Comparison of ENCODE assay signal across 16 mouse cellular contexts in genomic region chr19:23971391-23971790, GRCm38 (mm10). TPM values are rescaled to one million over a fixed set of nuclear protein-coding genes. Genes with fewer than 3 reads are reported as not detected.
DNase-seq lines count a peak whose midpoint lies in the region; ATAC-seq and TF ChIP-seq lines count a peak whose summit lies in the region.
"Had no signal": no experiment of that assay in that cellular context is flagged by ENCODE, and none has a peak within 500 bp of the region (broad histone marks: within the 10 kb centered on the region; RNA-seq: fewer than 3 reads in every experiment).

No protein-coding gene starts in this region.

- H3K27ac ChIP-seq in kidney, postnatal 0 days: no peak overlapping the region
- H3K27ac ChIP-seq in kidney, embryonic 15.5 days: no peak overlapping the region
- H3K27ac ChIP-seq in heart, embryonic 14.5 days (replicated peaks in 1 of 2; ENCODE audit: control insufficient read depth in 1 of 2, insufficient read depth in 1 of 2, low read depth in 2 of 2, low read length in 2 of 2): peak overlapping the region; percentile 66 to 98
- H3K27ac ChIP-seq in forebrain, embryonic 13.5 days: no peak overlapping the region
- H3K27ac ChIP-seq: hindbrain, embryonic 15.5 days; midbrain, embryonic 15.5 days; neural tube, embryonic 12.5 days had no signal

- H3K9ac ChIP-seq in kidney, postnatal 0 days (ENCODE audit: low read depth, low read length): no peak overlapping the region
- H3K9ac ChIP-seq in kidney, embryonic 15.5 days: no peak overlapping the region
- peak overlapping the region; percentile 57 for H3K9ac ChIP-seq in heart, embryonic 14.5 days (ENCODE audit: low read length)
- H3K9ac ChIP-seq in forebrain, embryonic 13.5 days: no peak overlapping the region
- H3K9ac ChIP-seq: hindbrain, embryonic 15.5 days; lung, embryonic 14.5 days; midbrain, embryonic 15.5 days; neural tube, embryonic 12.5 days had no signal

- H3K4me1 ChIP-seq in kidney, postnatal 0 days (replicated peaks; ENCODE audit: insufficient read depth, low read length): 0 out of 2 replicates have a peak, but pooled peaks cover 6% of the 10 kb centered on the region
- H3K4me1 ChIP-seq in kidney, embryonic 15.5 days: peaks cover 24% of the 10 kb centered on the region
- peaks cover 52 to 65% of the 10 kb centered on the region in 2 experiments for H3K4me1 ChIP-seq in heart, embryonic 14.5 days (ENCODE audit: control insufficient read depth in 2 of 2, insufficient read depth in 2 of 2, low read length in 2 of 2)
- peaks cover 12% of the 10 kb centered on the region for H3K4me1 ChIP-seq in forebrain, embryonic 13.5 days
- H3K4me1 ChIP-seq: neural tube, embryonic 12.5 days had no signal

- ATAC-seq in kidney, postnatal 0 days (replicated peaks; ENCODE audit: low FRiP score, low read depth): peak; percentile 42; the same call in 1 of the 2 replicates
- ATAC-seq in kidney, embryonic 15.5 days (replicated peaks; ENCODE audit: low FRiP score): no peak
- ATAC-seq in heart, embryonic 14.5 days (ENCODE audit: insufficient number of reproducible peaks, insufficient read depth, low FRiP score, low read depth): no peak
- no peak for ATAC-seq in forebrain, embryonic 13.5 days
- ATAC-seq: midbrain, embryonic 15.5 days had no signal

- WGBS in kidney, postnatal 0 days: 85% methylated on average over 7 of the region's 7 CpGs
- WGBS in kidney, embryonic 15.5 days: 92% methylated on average over 7 of the region's 7 CpGs
- 62% methylated on average over 7 of the region's 7 CpGs for WGBS in heart, embryonic 14.5 days
- WGBS in forebrain, embryonic 13.5 days: 93% methylated on average over 7 of the region's 7 CpGs

- no peak overlapping the region for H3K4me2 ChIP-seq in kidney, postnatal 0 days (ENCODE audit: low read length)
- no peak overlapping the region for H3K4me2 ChIP-seq in kidney, embryonic 15.5 days
- no peak overlapping the region for H3K4me2 ChIP-seq in heart, embryonic 14.5 days (ENCODE audit: low read length)
- H3K4me2 ChIP-seq in forebrain, embryonic 13.5 days: no peak overlapping the region
- H3K4me2 ChIP-seq: hindbrain, embryonic 15.5 days; lung, embryonic 14.5 days; midbrain, embryonic 15.5 days; neural tube, embryonic 12.5 days had no signal

- H3K27me3 ChIP-seq in kidney, postnatal 0 days (ENCODE audit: insufficient read depth, low read length): no peaks in the 10 kb centered on the region
- H3K27me3 ChIP-seq in kidney, embryonic 15.5 days: no peaks in the 10 kb centered on the region
- no peaks in the 10 kb centered on the region for H3K27me3 ChIP-seq in heart, embryonic 14.5 days (ENCODE audit: control insufficient read depth, insufficient read depth, low read length)
- H3K27me3 ChIP-seq in forebrain, embryonic 13.5 days: no peaks in the 10 kb centered on the region
- H3K27me3 ChIP-seq: hindbrain, embryonic 15.5 days; midbrain, embryonic 15.5 days; neural tube, embryonic 12.5 days had no signal

- peak; percentile 85 to 87 for DNase-seq in adrenal gland, adult (ENCODE audit: inconsistent age in 2 of 2, low spot score in 1 of 2)
- no peak for DNase-seq in adrenal gland, postnatal 4 days (ENCODE audit: low spot score in 2 of 2)
- no peak for DNase-seq in kidney, postnatal 0 days (ENCODE audit: low spot score)
- no peak for DNase-seq in spleen, adult 18-20 months
- no peak for DNase-seq in right cerebral cortex, postnatal 10 days (ENCODE audit: low spot score in 2 of 2)
- DNase-seq: cerebellum, postnatal 14 days; kidney, adult 18-20 months; kidney, postnatal 36 days; liver; lung, embryonic 14.5 days had no signal

- no peak overlapping the region for H3K4me3 ChIP-seq in kidney, postnatal 0 days (replicated peaks; ENCODE audit: low read depth, low read length)
- no peak overlapping the region for H3K4me3 ChIP-seq in kidney, embryonic 15.5 days (replicated peaks)
- no peak overlapping the region for H3K4me3 ChIP-seq in heart, embryonic 14.5 days (ENCODE audit: control insufficient read depth in 1 of 2, insufficient read depth in 1 of 2, low read depth in 1 of 2, low read length in 2 of 2)
- no peak overlapping the region for H3K4me3 ChIP-seq in forebrain, embryonic 13.5 days
- H3K4me3 ChIP-seq: hindbrain, embryonic 15.5 days; midbrain, embryonic 15.5 days; neural tube, embryonic 12.5 days had no signal

- no peak for TF ChIP-seq CTCF in kidney, postnatal 0 days (IDR thresholded peaks at IDR 0.05; ENCODE audit: low read depth)

- no peaks in the 10 kb centered on the region for H3K36me3 ChIP-seq in kidney, postnatal 0 days (ENCODE audit: insufficient read depth, low read length)
- H3K36me3 ChIP-seq in kidney, embryonic 15.5 days: no peaks in the 10 kb centered on the region; the same call in 1 of the 2 replicates
- H3K36me3 ChIP-seq in heart, embryonic 14.5 days (ENCODE audit: control insufficient read depth, insufficient read depth, low read length): peaks cover 28% of the 10 kb centered on the region
- H3K36me3 ChIP-seq in forebrain, embryonic 13.5 days (ENCODE audit: poor library complexity, severe bottlenecking): peaks cover 5% of the 10 kb centered on the region; the same call in 1 of the 2 replicates
- H3K36me3 ChIP-seq: midbrain, embryonic 15.5 days; neural tube, embryonic 12.5 days had no signal

- H3K9me3 ChIP-seq in kidney, postnatal 0 days (replicated peaks; ENCODE audit: low read length): no peaks in the 10 kb centered on the region
- H3K9me3 ChIP-seq in kidney, embryonic 15.5 days (replicated peaks): no peaks in the 10 kb centered on the region
- no peaks in the 10 kb centered on the region for H3K9me3 ChIP-seq in heart, embryonic 14.5 days (ENCODE audit: control insufficient read depth, low read length)
- H3K9me3 ChIP-seq in forebrain, embryonic 13.5 days (replicated peaks): no peaks in the 10 kb centered on the region
- H3K9me3 ChIP-seq: hindbrain, embryonic 15.5 days; midbrain, embryonic 15.5 days; neural tube, embryonic 12.5 days had no signal

RNA-seq across cellular contexts. Expression of gene Fam189a2, which starts 59.4 kb away (rescaled TPM):
- total RNA-seq in adrenal gland, postnatal 4 days (2021): 10 to 100 TPM; 12.0 to 12.9 TPM
- 1.1 and 1.6 TPM in 2 replicates for polyA plus RNA-seq in kidney, postnatal 0 days (2015; fragmentation: Nextera tagmentation; extraction: Ambion mirVana)
- 1.5 and 1.6 TPM in 2 replicates for polyA plus RNA-seq in kidney, embryonic 15.5 days (2015; fragmentation: Nextera tagmentation; extraction: Ambion mirVana)
- 12.6 and 17.8 TPM in 2 replicates for polyA plus RNA-seq in heart, embryonic 14.5 days (2014; fragmentation: Nextera tagmentation; extraction: Ambion mirVana)
- polyA plus RNA-seq in forebrain, embryonic 13.5 days (2015; fragmentation: Nextera tagmentation; extraction: Ambion mirVana): 0.35 and 0.47 TPM in 2 replicates

Comparison
In these comparisons a context has a peak if more than half of its experiments do, and no peak if none do; other contexts are left out.
1. DNase-seq: peak in adrenal gland, adult (2 of 2); none in adrenal gland, postnatal 4 days (0 of 2), kidney, postnatal 0 days (single experiment), spleen, adult 18-20 months (0 of 2) and right cerebral cortex, postnatal 10 days (0 of 2).
2. H3K27ac ChIP-seq: peak in heart, embryonic 14.5 days (2 of 2); none in kidney, postnatal 0 days (single experiment), kidney, embryonic 15.5 days (single experiment) and forebrain, embryonic 13.5 days (single experiment).